10 mouse cellular contexts compared by ENCODE assay signal in genomic region chr3:44912664-44913063, GRCm38 (mm10).
DNase-seq lines count a peak whose midpoint lies in the region; ATAC-seq lines count a peak whose summit lies in the region.
"Had no signal": no experiment of that assay in that cellular context is flagged by ENCODE, and none has a peak within 500 bp of the region (broad histone marks: within the 10 kb centered on the region; RNA-seq: fewer than 3 reads in every experiment).

No protein-coding gene starts in this region.

- no peaks in the 10 kb centered on the region for H3K9me3 ChIP-seq in hindbrain, embryonic 14.5 days (ENCODE audit: control insufficient read depth, low read length)
- H3K9me3 ChIP-seq in hindbrain, embryonic 12.5 days (replicated peaks), result no peaks in the 10 kb centered on the region

- H3K4me2 ChIP-seq in hindbrain, embryonic 14.5 days (replicated peaks), result no peak overlapping the region
- H3K4me2 ChIP-seq in hindbrain, embryonic 12.5 days (replicated peaks), result no peak overlapping the region

- ATAC-seq in hindbrain, embryonic 14.5 days (ENCODE audit: low FRiP score), result no peak
- no peak for ATAC-seq in hindbrain, embryonic 12.5 days (ENCODE audit: low FRiP score)

- no peak overlapping the region for H3K4me3 ChIP-seq in hindbrain, embryonic 14.5 days (replicated peaks; ENCODE audit: low read length)
- no peak overlapping the region for H3K4me3 ChIP-seq in hindbrain, embryonic 12.5 days

- peak; percentile 78 for DNase-seq in hindbrain, embryonic 14.5 days (ENCODE audit: low spot score)
- DNase-seq in 3T3-L1 (ENCODE audit: low read depth, low spot score), result peak; percentile 60
- peak; percentile 7 for DNase-seq in ES-CJ7 (ENCODE audit: low read depth, low spot score)
- DNase-seq in embryo, embryonic 11 days, result peak; percentile 54
- no peak for DNase-seq in right cerebral cortex, adult 18-20 months
- no peak for DNase-seq in kidney, postnatal 10 days
- DNase-seq: gastrocnemius, postnatal 14 days; heart, postnatal 14 days; lung, postnatal 4 days had no signal

- H3K36me3 ChIP-seq in hindbrain, embryonic 14.5 days (replicated peaks; ENCODE audit: control insufficient read depth, insufficient read depth), result no peaks in the 10 kb centered on the region
- H3K36me3 ChIP-seq in hindbrain, embryonic 12.5 days, result no peaks in the 10 kb centered on the region

- H3K27me3 ChIP-seq in hindbrain, embryonic 14.5 days (ENCODE audit: control insufficient read depth, insufficient read depth, low read length), result no peaks in the 10 kb centered on the region
- no peaks in the 10 kb centered on the region for H3K27me3 ChIP-seq in hindbrain, embryonic 12.5 days

- no peaks in the 10 kb centered on the region for H3K4me1 ChIP-seq in hindbrain, embryonic 14.5 days (replicated peaks; ENCODE audit: control insufficient read depth, insufficient read depth, low read length)
- H3K4me1 ChIP-seq in hindbrain, embryonic 12.5 days, result no peaks in the 10 kb centered on the region

- H3K27ac ChIP-seq in hindbrain, embryonic 14.5 days, result no peak overlapping the region
- H3K27ac ChIP-seq in hindbrain, embryonic 12.5 days, result no peak overlapping the region

- no peak overlapping the region for H3K9ac ChIP-seq in hindbrain, embryonic 14.5 days
- H3K9ac ChIP-seq in hindbrain, embryonic 12.5 days, result no peak overlapping the region

Comparison
In these comparisons a context has a peak if more than half of its experiments do, and no peak if none do; other contexts are left out.
1. DNase-seq: peak in hindbrain, embryonic 14.5 days (single experiment), 3T3-L1 (single experiment), ES-CJ7 (single experiment) and embryo, embryonic 11 days (single experiment); none in right cerebral cortex, adult 18-20 months (single experiment) and kidney, postnatal 10 days (single experiment).